Mouse (Mus musculus): ENCODE measurements around the gene Ms4a3. TPM values are rescaled to one million over a fixed set of nuclear protein-coding genes. Genes with fewer than 3 reads are reported as not detected.

Gene Ms4a3
- polyA plus RNA-seq (2012; rRNA removed): not detected in 2 replicates

GRCm38 (mm10) chr19:11640732-11641131 is at the start of gene Ms4a3:
Gene Ms4a3 (minus strand): TSS chr19:11640851.
- Histone ChIP-seq H3K27ac (ENCODE audit: insufficient read depth, low read depth, low read length) (no peak within 1 kb of the TSS), H3K36me3 (ENCODE audit: control insufficient read depth, insufficient read depth, low read length) (no peaks in the 10 kb centered on the region), H3K27me3 (ENCODE audit: control insufficient read depth, insufficient read depth, low read length) (no peaks in the 10 kb centered on the region), H3K4me3 (ENCODE audit: low read depth, low read length) (no peak within 1 kb of the TSS), H3K4me1 (ENCODE audit: control insufficient read depth, insufficient read depth, insufficient read length, low read length) (no peaks in the 10 kb centered on the region)
- no peak for TF ChIP-seq POLR2A (IDR thresholded peaks at IDR 0.05; ENCODE audit: low read depth, low read length)
- no peak for TF ChIP-seq CTCF (IDR thresholded peaks at IDR 0.05; ENCODE audit: extremely low read depth, insufficient read length, insufficient replicate concordance, low read depth, low read length)
- 56% methylated on average over 1 of the region's 1 CpGs for WGBS

GRCm38 (mm10) chr19:11661562-11661961 is 20.9 kb upstream of the Ms4a3 start:
- H3K27me3 ChIP-seq (ENCODE audit: control insufficient read depth, insufficient read depth, low read length): no peaks in the 10 kb centered on the region

GRCm38 (mm10) chr19:11660459-11660858 is 19.8 kb upstream of the Ms4a3 start, which contains the start of gene Oosp2:
Gene Oosp2 (minus strand): TSS chr19:11660559.
- Histone ChIP-seq H3K36me3 (ENCODE audit: control insufficient read depth, insufficient read depth, low read length) (no peaks in the 10 kb centered on the region), H3K4me3 (ENCODE audit: low read depth, low read length) (no peak within 1 kb of the TSS), H3K27ac (ENCODE audit: insufficient read depth, low read depth, low read length) (no peak within 1 kb of the TSS), H3K4me1 (ENCODE audit: control insufficient read depth, insufficient read depth, insufficient read length, low read length) (no peaks in the 10 kb centered on the region), H3K27me3 (ENCODE audit: control insufficient read depth, insufficient read depth, low read length) (no peaks in the 10 kb centered on the region)
- TF ChIP-seq CTCF (IDR thresholded peaks at IDR 0.05; ENCODE audit: extremely low read depth, insufficient read length, insufficient replicate concordance, low read depth, low read length) (no peak), POLR2A (IDR thresholded peaks at IDR 0.05; ENCODE audit: low read depth, low read length) (no peak)
- 88% methylated on average over 5 of the region's 5 CpGs for WGBS

More at GRCm38 (mm10) chr19:11661562-11661961, 20.9 kb upstream of the Ms4a3 start:
- Histone ChIP-seq H3K27ac (ENCODE audit: insufficient read depth, low read depth, low read length) (no peak overlapping the region), H3K36me3 (ENCODE audit: control insufficient read depth, insufficient read depth, low read length) (no peaks in the 10 kb centered on the region), H3K4me3 (ENCODE audit: low read depth, low read length) (no peak overlapping the region), H3K4me1 (ENCODE audit: control insufficient read depth, insufficient read depth, insufficient read length, low read length) (no peaks in the 10 kb centered on the region)
- TF ChIP-seq POLR2A (IDR thresholded peaks at IDR 0.05; ENCODE audit: low read depth, low read length): no peak
- no peak for TF ChIP-seq CTCF (IDR thresholded peaks at IDR 0.05; ENCODE audit: extremely low read depth, insufficient read length, insufficient replicate concordance, low read depth, low read length)

DNA sequence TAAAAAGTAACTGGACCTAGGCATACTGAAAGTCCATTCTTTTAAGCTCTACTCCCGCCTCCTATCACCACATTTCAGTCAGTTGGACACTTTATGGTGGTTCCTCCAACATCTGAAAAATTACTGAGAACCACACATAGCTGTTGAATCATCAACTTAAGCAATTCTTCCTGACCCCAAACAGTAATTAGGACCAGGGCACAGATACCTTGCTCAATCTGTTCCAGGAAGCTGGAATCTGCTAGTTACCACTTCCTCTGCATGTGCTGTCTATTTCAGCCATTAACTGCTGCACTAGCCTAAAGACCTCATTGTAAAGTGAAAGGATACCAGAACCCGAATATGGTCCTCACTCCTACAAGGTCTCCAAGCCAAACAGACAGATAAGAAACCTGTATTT is 18.5 kb upstream of the Ms4a3 start:
- H3K27ac ChIP-seq (ENCODE audit: insufficient read depth, low read depth, low read length): no peak overlapping the region
- H3K36me3 ChIP-seq (ENCODE audit: control insufficient read depth, insufficient read depth, low read length): no peaks in the 10 kb centered on the region
- no peak for TF ChIP-seq POLR2A (IDR thresholded peaks at IDR 0.05; ENCODE audit: low read depth, low read length)
- TF ChIP-seq CTCF (IDR thresholded peaks at IDR 0.05; ENCODE audit: extremely low read depth, insufficient read length, insufficient replicate concordance, low read depth, low read length): no peak
- no peaks in the 10 kb centered on the region for H3K27me3 ChIP-seq (ENCODE audit: control insufficient read depth, insufficient read depth, low read length)
- H3K4me1 ChIP-seq (ENCODE audit: control insufficient read depth, insufficient read depth, insufficient read length, low read length): no peaks in the 10 kb centered on the region
- H3K4me3 ChIP-seq (ENCODE audit: low read depth, low read length): no peak overlapping the region
- 57% methylated on average over 2 of the region's 2 CpGs for WGBS

DNA sequence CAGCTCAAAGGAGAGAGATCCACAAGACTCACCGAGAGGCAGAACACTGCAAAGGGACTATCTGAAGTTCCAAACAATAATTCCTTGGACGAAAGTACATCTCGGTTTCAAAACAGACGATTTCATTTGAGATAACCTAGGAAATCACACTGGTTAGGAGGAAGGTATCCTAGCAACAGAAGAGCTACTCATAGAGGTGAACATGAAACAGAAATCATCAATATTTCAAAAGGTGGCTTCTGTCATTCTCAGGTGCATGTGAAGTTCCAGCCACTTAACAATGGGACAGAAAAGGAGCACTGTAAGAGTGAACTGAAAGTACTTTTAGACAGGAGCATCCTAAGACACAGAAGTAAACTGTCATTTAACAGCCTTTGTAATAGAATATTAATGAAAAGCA is 8.9 kb upstream of the Ms4a3 start:
- Histone ChIP-seq H3K27me3 (ENCODE audit: control insufficient read depth, insufficient read depth, low read length) (no peaks in the 10 kb centered on the region), H3K36me3 (ENCODE audit: control insufficient read depth, insufficient read depth, low read length) (no peaks in the 10 kb centered on the region), H3K4me1 (ENCODE audit: control insufficient read depth, insufficient read depth, insufficient read length, low read length) (no peaks in the 10 kb centered on the region), H3K4me3 (ENCODE audit: low read depth, low read length) (no peak overlapping the region), H3K27ac (ENCODE audit: insufficient read depth, low read depth, low read length) (no peak overlapping the region)
- no peak for TF ChIP-seq POLR2A (IDR thresholded peaks at IDR 0.05; ENCODE audit: low read depth, low read length)
- TF ChIP-seq CTCF (IDR thresholded peaks at IDR 0.05; ENCODE audit: extremely low read depth, insufficient read length, insufficient replicate concordance, low read depth, low read length): no peak
- 63% methylated on average over 4 of the region's 4 CpGs for WGBS

GRCm38 (mm10) chr19:11646166-11646565 is 5.5 kb upstream of the Ms4a3 start:
- TF ChIP-seq CTCF (IDR thresholded peaks at IDR 0.05; ENCODE audit: extremely low read depth, insufficient read length, insufficient replicate concordance, low read depth, low read length) (no peak), POLR2A (IDR thresholded peaks at IDR 0.05; ENCODE audit: low read depth, low read length) (no peak)
- Histone ChIP-seq H3K27ac (ENCODE audit: insufficient read depth, low read depth, low read length) (no peak overlapping the region), H3K27me3 (ENCODE audit: control insufficient read depth, insufficient read depth, low read length) (no peaks in the 10 kb centered on the region), H3K4me3 (ENCODE audit: low read depth, low read length) (no peak overlapping the region), H3K36me3 (ENCODE audit: control insufficient read depth, insufficient read depth, low read length) (no peaks in the 10 kb centered on the region), H3K4me1 (ENCODE audit: control insufficient read depth, insufficient read depth, insufficient read length, low read length) (no peaks in the 10 kb centered on the region)
- 72% methylated on average over 3 of the region's 3 CpGs for WGBS

DNA sequence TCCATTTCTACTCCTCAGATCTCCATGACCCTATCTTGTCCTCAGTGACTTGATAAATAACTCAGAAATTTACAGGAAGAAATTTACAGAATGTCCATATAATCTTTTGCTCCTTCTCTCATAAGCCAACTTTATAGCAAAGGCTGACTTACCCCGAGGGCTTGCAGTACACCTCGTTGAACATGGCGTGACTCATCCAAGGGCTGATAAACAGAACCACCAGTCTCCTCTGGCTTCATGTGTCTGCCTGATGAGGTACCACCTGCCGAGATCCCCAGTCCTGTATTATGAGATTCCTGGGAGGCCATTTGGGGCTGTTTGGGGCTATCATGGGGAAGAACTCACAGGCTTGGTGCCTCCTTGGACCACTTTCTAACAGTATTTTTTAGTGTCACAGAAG is 1.6 kb downstream of the Ms4a3 start:
- no peak for TF ChIP-seq POLR2A (IDR thresholded peaks at IDR 0.05; ENCODE audit: low read depth, low read length)
- TF ChIP-seq CTCF (IDR thresholded peaks at IDR 0.05; ENCODE audit: extremely low read depth, insufficient read length, insufficient replicate concordance, low read depth, low read length): no peak
- H3K27me3 ChIP-seq (ENCODE audit: control insufficient read depth, insufficient read depth, low read length): no peaks in the 10 kb centered on the region
- no peak overlapping the region for H3K4me3 ChIP-seq (ENCODE audit: low read depth, low read length)
- H3K4me1 ChIP-seq (ENCODE audit: control insufficient read depth, insufficient read depth, insufficient read length, low read length): no peaks in the 10 kb centered on the region
- no peak overlapping the region for H3K27ac ChIP-seq (ENCODE audit: insufficient read depth, low read depth, low read length)
- H3K36me3 ChIP-seq (ENCODE audit: control insufficient read depth, insufficient read depth, low read length): no peaks in the 10 kb centered on the region
- WGBS: 61% methylated on average over 4 of the region's 4 CpGs
